Mouse (Mus musculus): ENCODE data around the gene Rab11fip5. TPM values are rescaled to one million over a fixed set of nuclear protein-coding genes. Genes with fewer than 3 reads are reported as not detected.

Gene Rab11fip5
- polyA plus RNA-seq, 1 experiment from 2014 or later, result 17.5 TPM

GRCm38 (mm10) chr6:85380201-85380900 is 5.9 kb upstream of the Rab11fip5 start:
- Histone ChIP-seq H3K4me1 (ENCODE audit: control insufficient read depth, insufficient read depth, low read length) (peaks cover 7% of the 10 kb centered on the region), H3K9me3 (replicated peaks; ENCODE audit: control insufficient read depth, low read length) (no peaks in the 10 kb centered on the region), H3K27me3 (ENCODE audit: control insufficient read depth, insufficient read depth, low read length) (no peaks in the 10 kb centered on the region), H3K27ac (ENCODE audit: low read depth, low read length) (no peak overlapping the region), H3K4me3 (ENCODE audit: low read depth, low read length) (peak overlapping the region; percentile 19), H3K36me3 (ENCODE audit: control insufficient read depth, insufficient read depth, low read length) (no peaks in the 10 kb centered on the region), H3K9ac (ENCODE audit: low read depth, low read length) (peak overlapping the region; percentile 56), H3K4me2 (peak overlapping the region; percentile 61)
- 0 out of 2 replicates have a peak, but pooled peaks have one; percentile 33 for ATAC-seq (replicated peaks; ENCODE audit: insufficient number of reproducible peaks, low FRiP score, low TSS enrichment)
- 26% methylated on average over 10 of the region's 10 CpGs for WGBS (ENCODE audit: insufficient replicate concordance)

GRCm38 (mm10) chr6:85378629-85379028 is 4.2 kb upstream of the Rab11fip5 start:
- Histone ChIP-seq H3K36me3 (ENCODE audit: control insufficient read depth, insufficient read depth, low read length) (no peaks in the 10 kb centered on the region), H3K4me3 (ENCODE audit: low read depth, low read length) (no peak overlapping the region), H3K9ac (ENCODE audit: low read depth, low read length) (no peak overlapping the region), H3K27ac (ENCODE audit: low read depth, low read length) (no peak overlapping the region), H3K9me3 (replicated peaks; ENCODE audit: control insufficient read depth, low read length) (no peaks in the 10 kb centered on the region), H3K4me1 (ENCODE audit: control insufficient read depth, insufficient read depth, low read length) (peaks cover 7% of the 10 kb centered on the region), H3K27me3 (ENCODE audit: control insufficient read depth, insufficient read depth, low read length) (no peaks in the 10 kb centered on the region), H3K4me2 (no peak overlapping the region)
- ATAC-seq (replicated peaks; ENCODE audit: insufficient number of reproducible peaks, low FRiP score, low TSS enrichment), result no peak
- WGBS (ENCODE audit: insufficient replicate concordance), result 46% methylated on average over 8 of the region's 8 CpGs

GRCm38 (mm10) chr6:85377876-85378275 is 3.4 kb upstream of the Rab11fip5 start:
- Histone ChIP-seq H3K4me2 (no peak overlapping the region), H3K4me1 (ENCODE audit: control insufficient read depth, insufficient read depth, low read length) (peaks cover 7% of the 10 kb centered on the region), H3K36me3 (ENCODE audit: control insufficient read depth, insufficient read depth, low read length) (no peaks in the 10 kb centered on the region), H3K27me3 (ENCODE audit: control insufficient read depth, insufficient read depth, low read length) (no peaks in the 10 kb centered on the region), H3K27ac (ENCODE audit: low read depth, low read length) (no peak overlapping the region), H3K9me3 (replicated peaks; ENCODE audit: control insufficient read depth, low read length) (no peaks in the 10 kb centered on the region), H3K4me3 (ENCODE audit: low read depth, low read length) (no peak overlapping the region), H3K9ac (ENCODE audit: low read depth, low read length) (no peak overlapping the region)
- 46% methylated on average over 5 of the region's 5 CpGs for WGBS (ENCODE audit: insufficient replicate concordance)
- ATAC-seq (replicated peaks; ENCODE audit: insufficient number of reproducible peaks, low FRiP score, low TSS enrichment), result no peak

GRCm38 (mm10) chr6:85377066-85377734 is 2.8 kb upstream of the Rab11fip5 start:
- Histone ChIP-seq H3K36me3 (ENCODE audit: control insufficient read depth, insufficient read depth, low read length) (no peaks in the 10 kb centered on the region), H3K27me3 (ENCODE audit: control insufficient read depth, insufficient read depth, low read length) (no peaks in the 10 kb centered on the region), H3K4me1 (ENCODE audit: control insufficient read depth, insufficient read depth, low read length) (peaks cover 14% of the 10 kb centered on the region), H3K9me3 (replicated peaks; ENCODE audit: control insufficient read depth, low read length) (no peaks in the 10 kb centered on the region), H3K4me3 (ENCODE audit: low read depth, low read length) (no peak overlapping the region), H3K9ac (ENCODE audit: low read depth, low read length) (no peak overlapping the region), H3K4me2 (no peak overlapping the region), H3K27ac (ENCODE audit: low read depth, low read length) (no peak overlapping the region)
- WGBS (ENCODE audit: insufficient replicate concordance), result 42% methylated on average over 4 of the region's 4 CpGs
- no peak for ATAC-seq (replicated peaks; ENCODE audit: insufficient number of reproducible peaks, low FRiP score, low TSS enrichment)

- H3K27ac ChIP-seq (ENCODE audit: low read depth, low read length), result no peak overlapping the region
- H3K4me2 ChIP-seq, result peak overlapping the region; percentile 96
- H3K27me3 ChIP-seq (ENCODE audit: control insufficient read depth, insufficient read depth, low read length), result no peaks in the 10 kb centered on the region
- peak; percentile 94 for ATAC-seq (replicated peaks; ENCODE audit: insufficient number of reproducible peaks, low FRiP score, low TSS enrichment)
- H3K9me3 ChIP-seq (replicated peaks; ENCODE audit: control insufficient read depth, low read length), result no peaks in the 10 kb centered on the region
- H3K4me1 ChIP-seq (ENCODE audit: control insufficient read depth, insufficient read depth, low read length), result peaks cover 24% of the 10 kb centered on the region
- peak overlapping the region; percentile 85; the same call in 1 of the 2 replicates for H3K9ac ChIP-seq (ENCODE audit: low read depth, low read length)
- peak overlapping the region; percentile 84 for H3K4me3 ChIP-seq (ENCODE audit: low read depth, low read length)
- WGBS (ENCODE audit: insufficient replicate concordance), result under 1% methylated on average over 19 of the region's 19 CpGs
- no peaks in the 10 kb centered on the region for H3K36me3 ChIP-seq (ENCODE audit: control insufficient read depth, insufficient read depth, low read length)
Observed at GRCm38 (mm10) chr6:85374734-85375114, 290 bp upstream of the Rab11fip5 start.

- H3K4me2 ChIP-seq, result peak overlapping the region; percentile 96
- H3K9ac ChIP-seq (ENCODE audit: low read depth, low read length), result peak overlapping the region; percentile 85
- no peak for ATAC-seq (replicated peaks; ENCODE audit: insufficient number of reproducible peaks, low FRiP score, low TSS enrichment)
- H3K27ac ChIP-seq (ENCODE audit: low read depth, low read length), result no peak overlapping the region
- WGBS (ENCODE audit: insufficient replicate concordance), result 76% methylated on average over 10 of the region's 10 CpGs
- H3K9me3 ChIP-seq (replicated peaks; ENCODE audit: control insufficient read depth, low read length), result no peaks in the 10 kb centered on the region
- peaks cover 39% of the 10 kb centered on the region for H3K4me1 ChIP-seq (ENCODE audit: control insufficient read depth, insufficient read depth, low read length)
- H3K4me3 ChIP-seq (ENCODE audit: low read depth, low read length), result peak overlapping the region; percentile 84
- no peaks in the 10 kb centered on the region for H3K36me3 ChIP-seq (ENCODE audit: control insufficient read depth, insufficient read depth, low read length)
- no peaks in the 10 kb centered on the region for H3K27me3 ChIP-seq (ENCODE audit: control insufficient read depth, insufficient read depth, low read length)
Observed at GRCm38 (mm10) chr6:85373066-85373860, 1.2 kb downstream of the Rab11fip5 start.

GRCm38 (mm10) chr6:85372496-85372895 is 1.9 kb downstream of the Rab11fip5 start:
- no peaks in the 10 kb centered on the region for H3K27me3 ChIP-seq (ENCODE audit: control insufficient read depth, insufficient read depth, low read length)
- H3K4me2 ChIP-seq, result peak overlapping the region; percentile 96
- H3K9ac ChIP-seq (ENCODE audit: low read depth, low read length), result peak overlapping the region; percentile 85
- peaks cover 47% of the 10 kb centered on the region for H3K4me1 ChIP-seq (ENCODE audit: control insufficient read depth, insufficient read depth, low read length)
- no peaks in the 10 kb centered on the region for H3K9me3 ChIP-seq (replicated peaks; ENCODE audit: control insufficient read depth, low read length)
- no peak for ATAC-seq (replicated peaks; ENCODE audit: insufficient number of reproducible peaks, low FRiP score, low TSS enrichment)
- peak overlapping the region; percentile 84 for H3K4me3 ChIP-seq (ENCODE audit: low read depth, low read length)
- peak overlapping the region; percentile 54; the same call in 1 of the 2 replicates for H3K27ac ChIP-seq (ENCODE audit: low read depth, low read length)
- no peaks in the 10 kb centered on the region for H3K36me3 ChIP-seq (ENCODE audit: control insufficient read depth, insufficient read depth, low read length)
- WGBS (ENCODE audit: insufficient replicate concordance), result 61% methylated on average over 2 of the region's 2 CpGs

- no peak for ATAC-seq (replicated peaks; ENCODE audit: insufficient number of reproducible peaks, low FRiP score, low TSS enrichment)
- H3K9me3 ChIP-seq (replicated peaks; ENCODE audit: control insufficient read depth, low read length), result no peaks in the 10 kb centered on the region
- H3K9ac ChIP-seq (ENCODE audit: low read depth, low read length), result peak overlapping the region; percentile 85; the same call in 1 of the 2 replicates
- 0 out of 2 replicates have a peak overlapping the region, but pooled peaks have one; percentile 54 for H3K27ac ChIP-seq (ENCODE audit: low read depth, low read length)
- peaks cover 52% of the 10 kb centered on the region for H3K4me1 ChIP-seq (ENCODE audit: control insufficient read depth, insufficient read depth, low read length)
- H3K36me3 ChIP-seq (ENCODE audit: control insufficient read depth, insufficient read depth, low read length), result no peaks in the 10 kb centered on the region
- H3K4me3 ChIP-seq (ENCODE audit: low read depth, low read length), result peak overlapping the region; percentile 84
- peak overlapping the region; percentile 96 for H3K4me2 ChIP-seq
- 64% methylated on average over 6 of the region's 6 CpGs for WGBS (ENCODE audit: insufficient replicate concordance)
- no peaks in the 10 kb centered on the region for H3K27me3 ChIP-seq (ENCODE audit: control insufficient read depth, insufficient read depth, low read length)
Observed at GRCm38 (mm10) chr6:85371859-85372405, 2.5 kb downstream of the Rab11fip5 start.
